Mouse (Mus musculus) liver, postnatal 0 days (tissue): ENCODE measurements at regions not wholly inside any gene's neighbourhood (a gene's known extent, or its start where the extent isn't known, plus 50 kb on each side); places are given as distances from the start of the nearest gene placed in this dataset.

Experiments used
- CTCF ChIP-seq: sonication (generic); IDR thresholded peaks from 2 replicates; pipeline ENCODE4 v1.5.1; 2016; ENCODE audit warnings: antibody characterized with exemption, low read depth
- EP300 ChIP-seq: IDR thresholded peaks from 2 replicates; pipeline ENCODE4 v1.6.1; 2016; ENCODE audit warnings: antibody characterized with exemption, low read depth, mild to moderate bottlenecking

- TF ChIP-seq EP300 = no peak
- TF ChIP-seq CTCF = no peak
These were observed 343.7 kb downstream of the Inhba start for GRCm38 (mm10) chr13:16355316-16355715.
